Mouse (Mus musculus): ENCODE measurements around the gene Erich3. TPM values are rescaled to one million over a fixed set of nuclear protein-coding genes. Genes with fewer than 3 reads are reported as not detected.

The Erich3 gene
- 453 TPM for polyA plus RNA-seq (2014; fragmentation: Illumina TruSeq; extraction: RNeasy Lipid Tissue Mini Kit (QIAGEN cat#74804); ENCODE audit: low read depth, low replicate concordance)

DNA sequence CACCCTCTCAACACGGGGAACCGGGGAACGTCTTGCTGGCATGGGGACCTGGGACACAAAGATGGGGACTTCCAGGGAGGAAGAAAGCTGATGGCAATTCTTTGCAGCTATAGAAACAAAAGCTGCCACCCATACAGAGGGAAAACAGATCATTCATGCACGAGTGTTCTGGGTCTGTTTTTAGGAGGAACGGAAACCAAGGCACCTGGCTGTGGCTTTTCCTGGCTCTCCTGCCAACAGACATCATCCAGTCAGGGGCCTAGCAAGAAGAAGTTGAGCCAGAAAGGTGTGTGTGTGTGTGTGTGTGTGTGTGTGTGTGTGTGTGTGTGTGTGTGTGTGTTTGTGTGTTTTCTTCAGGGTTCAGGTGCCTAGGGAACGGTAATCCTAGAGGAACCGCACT lies at the start of gene Erich3:
TSS of gene Erich3 (plus strand) at position 315 of the 400 bp plus-strand sequence.

Other genes starting within 250 kb of the Erich3 start
- gene Cryz, start 67.1 kb upstream of the Erich3 start, polyA plus RNA-seq (2014; fragmentation: Illumina TruSeq; extraction: RNeasy Lipid Tissue Mini Kit (QIAGEN cat#74804); ENCODE audit: low read depth, low replicate concordance) = 7.3 TPM
- gene Tyw3, start 66.8 kb upstream of the Erich3 start, polyA plus RNA-seq (2014; fragmentation: Illumina TruSeq; extraction: RNeasy Lipid Tissue Mini Kit (QIAGEN cat#74804); ENCODE audit: low read depth, low replicate concordance) = 1.9 TPM